Mouse (Mus musculus) cerebellum, adult (tissue): ENCODE results near the gene Ppp1r16b.

ENCODE experiments used
- ATAC-seq: cut with Nextera tagmentation; 2 replicates; pipeline ENCODE4 v1.9.2; 2017; ENCODE audit warnings: mild to moderate bottlenecking, moderate library complexity, mixed read lengths; ENCODE audit not compliant: insufficient number of reproducible peaks, low FRiP score, low TSS enrichment

Ppp1r16b gene

DNA sequence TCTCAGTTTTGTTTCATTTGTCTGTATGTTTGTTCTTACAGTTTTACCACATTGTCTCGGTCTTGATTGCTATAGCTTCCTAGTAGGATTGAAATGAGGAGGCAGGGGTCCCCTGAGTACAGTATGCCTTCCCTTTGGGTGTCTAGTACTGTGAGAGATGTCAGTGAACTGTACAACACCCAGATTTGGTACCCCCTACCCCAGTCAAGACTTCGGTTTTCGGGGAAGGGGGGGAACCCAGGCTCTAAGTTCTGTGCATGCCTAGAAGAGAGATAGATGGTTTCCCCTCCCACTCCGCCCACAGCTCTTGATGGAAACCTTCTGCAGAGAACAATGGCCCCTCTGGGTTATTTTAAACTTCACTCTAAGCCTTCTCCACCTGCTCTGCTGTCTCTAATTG, at the start of gene Ppp1r16b:
TSS of gene Ppp1r16b (plus strand) at position 301 of the 400 bp plus-strand sequence.
- ATAC-seq = no peak

DNA sequence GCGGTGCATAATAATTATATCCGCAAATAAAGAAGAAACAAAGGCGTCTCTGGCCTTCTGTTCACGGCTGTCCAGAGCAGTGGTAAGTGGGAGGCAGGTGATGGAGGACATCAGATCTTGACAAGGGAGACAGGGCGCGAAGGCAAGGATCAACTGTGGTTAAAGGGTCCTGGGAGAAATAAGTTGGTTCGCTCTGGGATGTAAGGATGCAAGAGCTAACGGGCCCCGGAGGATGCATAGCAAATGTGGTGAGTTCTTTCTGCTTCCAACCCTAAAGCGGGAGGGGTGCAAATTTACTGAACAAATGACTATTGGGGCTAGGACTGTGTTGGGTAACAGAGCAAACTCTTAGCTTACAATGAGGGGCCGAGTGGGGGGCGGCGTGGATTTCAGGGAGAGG, 49.5 kb upstream of the Ppp1r16b start:
- ATAC-seq = no peak

GRCm38 (mm10) chr2:158616296-158616695, 48.9 kb upstream of the Ppp1r16b start:
- no peak for ATAC-seq

GRCm38 (mm10) chr2:158616790-158617189, 48.4 kb upstream of the Ppp1r16b start:
- no peak for ATAC-seq

- peak; percentile 87 for ATAC-seq
These were observed 40.4 kb upstream of the Ppp1r16b start, which contains the start of gene Actr5 for GRCm38 (mm10) chr2:158624718-158625222. Gene Actr5, plus strand, starts transcription at chr2:158624888.

- ATAC-seq = peak; percentile 12; the same call in 1 of the 2 replicates
These were observed 40.0 kb upstream of the Ppp1r16b start for GRCm38 (mm10) chr2:158625231-158625630.

DNA sequence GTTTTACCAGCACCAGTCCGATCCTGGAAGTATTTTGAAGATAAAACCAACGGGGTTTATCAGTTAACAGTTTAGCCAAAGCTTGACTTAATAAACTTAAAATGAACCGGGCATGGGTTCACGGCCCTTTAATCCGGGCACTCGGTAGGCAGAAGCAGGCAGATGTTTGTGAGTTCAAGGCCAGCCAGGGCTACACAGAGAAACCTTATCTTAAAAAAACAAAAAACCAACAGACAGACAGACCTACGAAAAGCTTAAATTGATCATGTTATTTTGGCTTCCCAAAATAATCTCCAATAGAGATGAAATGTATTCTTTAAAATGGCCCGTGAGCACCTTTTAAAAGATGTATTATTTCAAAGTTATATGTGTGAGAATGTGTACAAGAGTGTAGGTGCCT, 39.5 kb upstream of the Ppp1r16b start:
- ATAC-seq = no peak

GRCm38 (mm10) chr2:158628858-158629257, 36.3 kb upstream of the Ppp1r16b start:
- no peak for ATAC-seq

DNA sequence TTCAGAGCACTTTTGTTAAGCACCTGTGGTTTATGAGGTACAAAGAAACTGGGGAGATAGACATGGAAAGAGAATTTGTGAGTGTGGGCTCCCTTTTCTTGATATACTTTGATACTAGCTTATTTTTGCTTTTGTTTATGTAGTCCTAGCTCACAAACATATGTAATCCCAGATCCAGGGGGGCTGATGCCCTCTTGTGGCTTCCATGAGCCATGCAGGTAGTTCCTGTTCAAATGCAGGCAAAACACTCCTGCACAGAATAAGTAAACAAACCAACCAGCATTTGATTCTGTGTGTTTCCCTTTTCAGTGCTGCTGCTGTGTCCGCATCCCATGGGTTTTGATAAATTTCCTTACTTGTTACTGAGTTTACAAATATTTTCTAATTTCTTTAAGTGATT, 35.8 kb upstream of the Ppp1r16b start:
- ATAC-seq = no peak

DNA sequence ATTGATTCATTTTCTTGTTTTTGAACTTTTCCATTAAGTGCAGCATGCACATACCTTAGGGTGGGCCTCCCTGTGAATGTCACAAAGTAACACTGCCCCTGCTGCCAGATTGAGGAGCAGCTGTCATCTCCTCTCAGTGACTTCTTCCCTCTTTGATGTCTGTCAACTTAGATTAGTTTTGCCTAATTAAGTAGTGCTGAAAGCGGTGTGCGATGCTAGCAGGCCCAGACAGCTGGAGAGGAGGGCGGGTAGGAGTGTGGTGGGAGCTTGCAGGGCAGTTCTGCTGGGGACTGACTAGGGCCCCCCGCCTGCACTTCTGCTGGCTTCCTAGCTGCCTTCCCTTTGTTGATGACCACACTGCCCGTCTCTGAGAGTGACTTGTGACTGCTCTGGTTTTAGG, 33.3 kb upstream of the Ppp1r16b start:
- ATAC-seq = no peak

- ATAC-seq = no peak
These were observed 23.3 kb upstream of the Ppp1r16b start for GRCm38 (mm10) chr2:158641869-158642268.

DNA sequence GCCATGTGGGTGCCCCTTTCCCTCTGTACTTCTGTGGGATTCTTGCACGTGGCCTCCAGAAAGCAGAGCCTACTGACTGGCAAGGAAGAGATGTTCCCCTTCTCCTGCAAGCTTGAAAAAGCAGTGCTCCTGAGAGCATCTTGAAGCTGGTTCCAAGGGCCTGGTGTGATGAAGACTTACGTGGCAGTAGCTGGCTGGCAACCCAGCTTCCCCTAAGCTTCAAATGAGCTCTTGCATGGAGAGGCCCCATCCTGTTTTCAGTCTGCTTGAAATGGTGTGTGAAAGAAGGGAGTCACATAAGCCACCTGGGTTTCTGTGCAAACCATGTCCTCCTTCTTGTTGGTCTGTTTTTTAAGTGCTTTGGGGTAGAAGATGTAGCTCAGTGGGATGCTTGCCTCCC, 22.6 kb upstream of the Ppp1r16b start:
- ATAC-seq = no peak

DNA sequence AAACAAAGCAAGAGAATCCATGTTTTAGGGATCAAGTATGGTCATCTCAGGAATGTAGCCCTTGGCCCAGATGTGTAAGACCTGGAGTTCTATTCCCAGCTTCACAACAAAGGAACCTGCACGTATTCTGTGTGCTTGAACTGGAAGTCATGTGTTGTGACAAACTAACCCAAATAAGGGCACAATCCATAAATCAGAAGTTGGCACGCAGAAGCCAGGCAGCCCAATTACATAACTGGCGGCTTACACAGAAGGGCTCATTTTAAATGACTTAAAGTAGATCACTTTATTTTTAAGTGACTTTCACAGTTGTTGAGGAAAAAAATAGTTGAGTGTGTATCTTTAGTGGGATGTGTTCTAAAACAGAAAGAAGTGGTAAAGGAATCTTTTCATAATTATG, 21.4 kb upstream of the Ppp1r16b start:
- ATAC-seq = no peak

- ATAC-seq = no peak
These were observed 13.9 kb upstream of the Ppp1r16b start for GRCm38 (mm10) chr2:158651159-158651908.

- peak; percentile 47; the same call in 1 of the 2 replicates for ATAC-seq
These were observed 12.2 kb upstream of the Ppp1r16b start for GRCm38 (mm10) chr2:158652985-158653384.

- no peak for ATAC-seq
These were observed 10.5 kb upstream of the Ppp1r16b start for GRCm38 (mm10) chr2:158654717-158655116.

GRCm38 (mm10) chr2:158655806-158656205, 9.4 kb upstream of the Ppp1r16b start:
- ATAC-seq = no peak

GRCm38 (mm10) chr2:158658822-158659221, 6.4 kb upstream of the Ppp1r16b start:
- ATAC-seq = no peak

- ATAC-seq = no peak
These were observed 5.9 kb upstream of the Ppp1r16b start for GRCm38 (mm10) chr2:158659346-158659745.

DNA sequence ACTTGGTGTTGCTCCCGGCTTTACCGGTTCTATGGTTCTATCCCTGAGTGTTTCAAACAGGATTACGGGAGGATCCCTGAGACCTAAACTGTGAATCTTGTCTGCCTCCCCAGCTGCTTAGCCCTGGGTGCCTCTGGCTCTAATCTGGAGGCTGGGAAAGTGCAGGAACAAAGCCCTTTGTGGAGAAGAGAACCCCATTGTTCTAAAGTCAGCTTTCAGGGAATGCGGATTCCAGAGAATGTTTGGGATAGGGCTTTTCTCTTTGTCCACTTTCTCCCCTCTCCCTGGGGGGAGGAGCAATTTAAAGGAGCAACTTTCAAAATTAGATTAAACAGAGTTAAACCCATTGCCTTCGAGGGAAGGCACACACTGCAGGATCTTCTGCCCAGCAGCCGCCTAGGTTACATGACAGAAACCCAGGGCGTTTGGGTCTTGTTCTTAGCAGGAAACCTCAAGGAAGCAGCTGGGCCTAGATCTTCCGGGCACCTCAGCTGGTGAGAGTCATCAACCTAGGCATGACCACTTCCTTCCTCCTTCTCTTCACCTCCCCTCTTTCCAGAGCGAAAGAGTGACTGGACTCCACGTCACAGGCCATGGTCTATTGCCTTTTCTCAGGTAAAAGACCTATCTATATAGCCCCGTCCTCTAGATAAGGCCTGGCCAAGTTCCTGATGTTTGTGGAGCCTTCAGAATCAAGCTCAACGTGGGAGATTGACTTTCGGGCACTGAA, 1.0 kb downstream of the Ppp1r16b start:
- no peak for ATAC-seq

DNA sequence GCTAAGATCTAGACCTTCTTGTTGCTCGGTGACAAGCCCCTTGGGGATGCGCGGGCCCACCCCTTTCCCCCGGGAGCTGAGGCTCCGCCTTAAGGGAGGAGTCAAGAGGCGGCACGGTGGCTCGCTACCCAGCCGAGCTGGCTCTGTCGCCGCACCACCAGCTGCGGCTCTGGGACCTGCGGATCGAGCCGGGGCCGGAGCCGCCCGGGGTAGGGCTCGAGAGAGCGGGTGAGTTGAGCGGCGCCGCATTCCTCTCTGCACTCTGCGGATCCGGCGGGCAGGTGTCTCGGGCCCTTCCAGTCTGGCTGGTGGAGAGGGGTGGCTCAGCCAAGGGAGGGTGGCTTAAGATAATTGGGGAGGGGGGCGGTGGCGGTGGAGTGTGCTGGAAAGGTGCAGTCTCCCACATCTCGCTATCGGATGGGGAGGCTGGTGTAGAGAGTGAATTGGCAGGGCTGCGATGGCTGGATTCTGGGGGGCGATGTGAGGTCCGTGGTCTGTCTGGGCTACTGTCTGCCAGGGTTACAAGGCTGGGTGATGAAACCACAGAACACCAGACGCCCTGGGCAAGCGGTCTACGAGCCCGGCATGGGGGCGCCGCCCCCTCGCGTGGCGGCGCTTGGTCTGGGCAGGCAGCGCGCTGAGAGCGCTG, 1.9 kb downstream of the Ppp1r16b start:
- peak; percentile 24; the same call in 1 of the 2 replicates for ATAC-seq
